ENCODE assay signal across 1 mouse cellular context in the genomic region with DNA sequence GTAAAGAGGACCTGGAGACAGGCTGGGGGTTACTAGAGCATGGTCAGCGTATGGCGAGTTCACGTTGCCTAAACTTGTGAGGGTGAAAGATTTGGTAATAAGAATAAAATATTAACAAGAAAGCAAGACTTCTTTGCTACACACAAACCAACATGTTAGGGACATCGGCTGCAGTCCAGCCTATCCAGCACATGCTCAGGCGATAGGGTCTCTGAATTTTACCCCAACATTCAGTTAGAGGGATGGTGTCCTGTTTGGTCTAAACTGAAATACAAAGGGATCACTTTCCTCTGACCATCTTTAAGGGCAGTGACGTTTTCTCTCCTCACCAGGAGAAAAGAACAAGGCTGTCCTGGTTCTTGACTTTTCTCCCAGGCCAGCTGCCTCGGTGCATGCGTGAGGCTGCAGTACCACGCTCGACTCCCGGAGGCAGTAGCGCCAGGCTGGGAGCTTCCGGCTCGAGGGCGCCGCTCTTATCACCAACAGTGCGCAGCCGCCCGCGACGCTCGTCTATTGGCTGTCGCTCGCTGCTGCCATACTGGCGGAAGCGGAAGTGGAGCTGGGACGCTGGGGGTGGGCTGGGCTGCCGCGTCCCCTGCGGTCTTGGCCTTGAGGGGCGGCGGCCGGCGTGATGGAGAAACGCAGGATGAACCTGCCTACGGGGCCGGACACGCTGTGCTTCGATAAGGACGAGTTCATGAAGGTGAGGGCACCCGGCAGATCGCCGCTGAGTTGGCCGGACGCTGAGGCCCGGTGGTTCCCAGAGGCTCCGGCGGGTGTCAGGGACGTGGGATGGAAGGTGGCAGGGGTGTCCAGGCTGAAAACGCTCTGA.
TF ChIP-seq lines count a peak whose summit lies in the region.

A gene (plus strand): TSS at position 519 of the 832 bp plus-strand sequence.

TF ChIP-seq in MEL, 35 proteins besides CTCF, POLR2A, EP300 and RAD21 (continued from another document):
- TF ChIP-seq POLR2AphosphoS2 (IDR thresholded peaks at IDR 0.05; ENCODE audit: low read length) (peak; percentile 52; the same call in 1 of the 2 replicates), MEF2A (IDR thresholded peaks at IDR 0.05; ENCODE audit: extremely low read depth, insufficient replicate concordance, low read depth, low read length, poor library complexity, severe bottlenecking) (no peak), SMC3 (IDR thresholded peaks at IDR 0.05; ENCODE audit: low read depth, low read length) (no peak), GATA1 (IDR thresholded peaks at IDR 0.05; ENCODE audit: low read depth, low read length) (no peak), MAX (IDR thresholded peaks at IDR 0.05; ENCODE audit: low read length) (peak; percentile 87; the same call in 1 of the 2 replicates), ZKSCAN1 (IDR thresholded peaks at IDR 0.05; ENCODE audit: low read depth, low read length) (no peak), NELFE (IDR thresholded peaks at IDR 0.05; ENCODE audit: low read depth, low read length) (peak; percentile 63), ZMIZ1 (IDR thresholded peaks at IDR 0.05; ENCODE audit: low read depth, low read length) (peak; percentile 77; the same call in 1 of the 2 replicates), SIN3A (IDR thresholded peaks at IDR 0.05; ENCODE audit: low read length) (peak; percentile 96)
